Mouse (Mus musculus): Measurements from ENCODE around the gene Lcmt1. TPM values are rescaled to one million over a fixed set of nuclear protein-coding genes. Genes with fewer than 3 reads are reported as not detected.

Gene Lcmt1
- 94.8 and 104 TPM in 2 replicates for polyA plus RNA-seq (2015; fragmentation: Nextera tagmentation; extraction: Ambion mirVana)

DNA sequence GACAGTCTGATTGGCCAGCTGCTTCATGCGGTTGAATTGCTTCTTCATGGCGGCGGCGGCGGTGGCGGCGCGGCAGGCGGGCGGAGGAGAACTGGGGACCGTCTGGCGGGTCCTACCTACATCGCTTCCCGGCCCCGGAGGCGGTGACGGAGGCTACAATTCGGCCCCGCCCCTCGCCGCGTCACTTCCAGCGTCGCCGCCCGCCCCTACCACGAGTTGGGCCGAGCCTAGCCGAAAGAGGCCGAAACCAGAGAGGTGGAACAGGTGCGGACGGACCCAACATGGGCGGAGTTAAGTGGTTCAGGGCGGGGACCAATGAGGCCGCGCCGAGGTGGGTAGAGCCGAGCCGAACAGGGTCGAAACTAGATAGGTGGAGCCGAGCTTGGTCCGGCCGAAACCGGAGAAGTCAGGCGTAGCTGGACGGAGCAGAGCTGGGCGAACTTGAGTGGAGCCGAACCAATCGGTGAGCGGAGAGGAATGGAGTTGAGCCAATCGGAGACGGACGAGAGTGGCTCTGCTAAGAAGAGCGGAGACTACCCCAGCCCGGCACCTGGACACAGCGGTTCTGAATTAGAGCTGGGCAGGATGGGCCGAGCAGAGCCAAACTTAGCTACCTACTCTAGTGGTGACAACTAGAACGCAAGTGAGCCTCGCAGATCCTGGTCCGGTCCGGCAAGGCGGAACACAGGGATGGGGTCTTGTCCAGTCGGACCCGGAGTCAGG lies at the start of gene Lcmt1, which contains the start of gene Arhgap17:
Lcmt1 (plus strand) TSS at position 26 of the 723 bp plus-strand sequence.
Arhgap17 (minus strand) TSS at position 157 of the 723 bp plus-strand sequence.
- ATAC-seq (ENCODE audit: low FRiP score) = peak; percentile 98
- peak within 1 kb of the TSS; percentile 87 for H3K4me2 ChIP-seq
- under 1% methylated on average over 47 of the region's 64 CpGs for WGBS
- H3K27me3 ChIP-seq (replicated peaks) = no peaks in the 10 kb centered on the region
- H3K9ac ChIP-seq (replicated peaks) = peak within 1 kb of the TSS; percentile 81
- H3K4me3 ChIP-seq (replicated peaks) = peak within 1 kb of the TSS; percentile 86
- H3K36me3 ChIP-seq = no peaks in the 10 kb centered on the region
- peak within 1 kb of the TSS; percentile 88 for H3K27ac ChIP-seq (replicated peaks)
- peaks cover 38% of the 10 kb centered on the region for H3K4me1 ChIP-seq
- H3K9me3 ChIP-seq (replicated peaks) = no peaks in the 10 kb centered on the region

DNA sequence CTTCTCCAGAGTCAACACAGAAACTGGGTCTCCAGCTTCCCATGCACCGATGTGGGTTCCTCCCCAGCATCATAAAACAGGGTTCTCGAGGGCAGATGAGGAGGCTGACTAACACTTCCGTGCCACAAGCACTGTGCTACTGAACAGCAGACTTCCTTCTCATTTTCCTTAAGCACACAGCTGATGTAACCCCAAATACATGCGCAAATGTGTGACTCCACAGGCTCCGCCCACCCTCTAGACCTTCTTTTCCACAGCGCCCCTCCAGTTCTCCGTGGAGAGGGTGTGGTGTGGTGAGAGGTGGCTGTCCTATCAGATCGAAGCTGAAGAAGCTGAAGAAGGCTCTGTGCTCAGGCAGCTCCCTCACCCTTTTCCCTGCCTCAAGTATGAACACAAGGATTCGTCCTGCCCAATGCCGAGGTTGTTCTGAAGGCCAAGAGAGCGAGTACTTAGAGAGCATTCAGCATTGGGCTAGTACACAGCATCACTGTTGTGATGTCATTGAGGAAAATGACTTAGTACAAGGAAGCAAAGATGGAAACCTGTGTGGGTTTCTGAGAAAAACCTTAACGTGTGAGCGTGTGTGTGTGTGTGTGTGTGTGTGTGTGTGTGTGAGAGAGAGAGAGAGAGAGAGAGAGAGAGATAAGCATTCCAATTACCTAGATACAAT lies 47.0 kb upstream of the Lcmt1 start:
- WGBS = 90% methylated on average over 13 of the region's 13 CpGs
- Histone ChIP-seq H3K36me3 (peaks cover 53% of the 10 kb centered on the region), H3K9me3 (replicated peaks) (no peaks in the 10 kb centered on the region), H3K4me2 (no peak overlapping the region), H3K27me3 (replicated peaks) (no peaks in the 10 kb centered on the region), H3K4me3 (replicated peaks) (no peak overlapping the region), H3K27ac (replicated peaks) (no peak overlapping the region), H3K4me1 (no peaks in the 10 kb centered on the region), H3K9ac (replicated peaks) (no peak overlapping the region)
- no peak for ATAC-seq (ENCODE audit: low FRiP score)

DNA sequence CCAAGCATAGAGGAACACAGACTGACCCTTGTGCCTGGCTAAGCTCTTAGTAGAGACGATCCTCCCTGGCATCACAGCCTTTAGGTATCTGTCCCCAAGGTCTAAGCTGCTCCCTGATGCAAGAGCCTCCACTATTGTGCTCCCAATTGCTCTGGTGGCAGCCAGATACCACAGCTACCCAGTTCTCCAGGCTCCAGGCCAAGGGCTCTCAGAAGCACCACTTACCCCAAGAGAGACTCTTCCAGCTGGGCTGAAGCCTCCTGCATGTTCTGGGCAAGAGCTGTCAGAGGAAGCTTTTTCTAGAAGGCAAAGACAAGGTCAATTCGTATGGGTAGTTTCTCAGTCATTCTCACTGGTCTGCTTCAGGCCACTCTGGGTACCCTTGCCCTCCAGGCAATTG lies 46.2 kb upstream of the Lcmt1 start:
- H3K4me2 ChIP-seq = no peak overlapping the region
- 86% methylated on average over 2 of the region's 2 CpGs for WGBS
- no peak overlapping the region for H3K27ac ChIP-seq (replicated peaks)
- H3K9ac ChIP-seq (replicated peaks) = no peak overlapping the region
- ATAC-seq (ENCODE audit: low FRiP score) = no peak
- no peak overlapping the region for H3K4me3 ChIP-seq (replicated peaks)
- no peaks in the 10 kb centered on the region for H3K9me3 ChIP-seq (replicated peaks)
- no peaks in the 10 kb centered on the region for H3K4me1 ChIP-seq
- H3K27me3 ChIP-seq (replicated peaks) = no peaks in the 10 kb centered on the region
- H3K36me3 ChIP-seq = peaks cover 50% of the 10 kb centered on the region

DNA sequence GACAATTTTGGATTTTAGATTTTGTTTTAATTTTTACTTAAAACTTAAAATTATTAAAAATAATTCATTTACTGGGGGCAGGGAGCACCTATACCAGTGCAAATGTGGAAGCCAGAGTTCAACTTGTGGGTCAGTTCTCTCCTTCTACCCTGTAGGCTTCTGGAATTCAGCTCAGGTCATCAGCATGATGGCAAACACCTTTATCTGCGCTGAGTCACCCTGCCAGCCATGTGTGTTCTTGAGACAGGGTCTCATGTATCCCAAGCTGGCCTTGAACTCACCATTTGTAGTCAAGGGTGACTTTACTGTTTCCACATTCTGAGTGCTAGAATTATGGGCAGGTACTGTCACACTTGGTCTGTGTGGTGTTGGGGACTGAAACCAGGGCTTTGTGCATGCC lies 45.5 kb upstream of the Lcmt1 start:
- Histone ChIP-seq H3K4me2 (no peak overlapping the region), H3K9ac (replicated peaks) (no peak overlapping the region), H3K27ac (replicated peaks) (no peak overlapping the region), H3K36me3 (peaks cover 43% of the 10 kb centered on the region), H3K9me3 (replicated peaks) (no peaks in the 10 kb centered on the region), H3K27me3 (replicated peaks) (no peaks in the 10 kb centered on the region), H3K4me3 (replicated peaks) (no peak overlapping the region), H3K4me1 (no peaks in the 10 kb centered on the region)
- no peak for ATAC-seq (ENCODE audit: low FRiP score)
- 88% methylated on average over 1 of the region's 1 CpGs for WGBS

DNA sequence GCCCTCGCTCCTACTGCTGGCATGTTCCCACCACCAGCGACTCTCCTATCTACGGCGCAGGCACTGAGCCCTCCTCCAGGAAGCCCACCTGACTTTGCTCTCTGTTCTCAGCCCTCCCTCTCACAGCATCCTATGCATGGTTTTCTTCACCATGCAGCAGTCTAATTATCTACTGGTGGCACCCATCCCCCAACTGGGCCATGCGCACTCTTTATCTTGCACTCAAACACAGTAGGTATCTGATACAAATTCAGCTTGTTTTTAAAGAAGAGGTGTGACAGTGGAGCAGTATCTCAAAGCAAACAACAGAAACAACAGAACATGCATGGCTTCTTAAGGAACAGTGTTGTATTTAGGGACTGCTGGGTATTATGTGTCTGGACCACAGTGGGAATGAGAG lies 43.5 kb upstream of the Lcmt1 start:
- ATAC-seq (ENCODE audit: low FRiP score) = no peak
- Histone ChIP-seq H3K9ac (replicated peaks) (no peak overlapping the region), H3K27me3 (replicated peaks) (no peaks in the 10 kb centered on the region), H3K4me2 (no peak overlapping the region), H3K36me3 (peaks cover 36% of the 10 kb centered on the region), H3K27ac (replicated peaks) (no peak overlapping the region), H3K4me3 (replicated peaks) (no peak overlapping the region), H3K9me3 (replicated peaks) (no peaks in the 10 kb centered on the region), H3K4me1 (no peaks in the 10 kb centered on the region)
- 94% methylated on average over 5 of the region's 5 CpGs for WGBS

DNA sequence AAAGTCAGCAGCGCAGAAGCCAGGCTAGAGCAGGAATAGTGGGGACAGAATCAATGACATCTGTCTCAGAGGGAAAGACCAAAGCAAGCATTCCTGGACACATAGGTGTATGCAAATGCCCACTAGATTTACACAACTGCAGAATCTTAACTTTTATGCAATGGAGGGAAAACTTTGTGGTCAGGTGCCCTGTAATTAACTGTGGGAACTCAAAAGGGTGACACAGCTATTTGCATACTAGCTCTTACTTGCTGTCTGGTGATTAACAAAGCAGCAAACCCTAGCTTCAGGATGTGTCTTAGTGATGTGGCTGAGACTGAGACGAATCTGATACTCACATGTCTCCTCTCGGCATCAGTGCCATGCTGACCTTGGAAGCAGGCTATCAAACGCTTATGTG lies 42.7 kb upstream of the Lcmt1 start:
- Histone ChIP-seq H3K27me3 (replicated peaks) (no peaks in the 10 kb centered on the region), H3K4me3 (replicated peaks) (no peak overlapping the region), H3K4me2 (no peak overlapping the region), H3K9ac (replicated peaks) (no peak overlapping the region), H3K27ac (replicated peaks) (no peak overlapping the region), H3K9me3 (replicated peaks) (no peaks in the 10 kb centered on the region), H3K4me1 (no peaks in the 10 kb centered on the region), H3K36me3 (peaks cover 28% of the 10 kb centered on the region)
- WGBS = 83% methylated on average over 4 of the region's 4 CpGs
- ATAC-seq (ENCODE audit: low FRiP score) = no peak

DNA sequence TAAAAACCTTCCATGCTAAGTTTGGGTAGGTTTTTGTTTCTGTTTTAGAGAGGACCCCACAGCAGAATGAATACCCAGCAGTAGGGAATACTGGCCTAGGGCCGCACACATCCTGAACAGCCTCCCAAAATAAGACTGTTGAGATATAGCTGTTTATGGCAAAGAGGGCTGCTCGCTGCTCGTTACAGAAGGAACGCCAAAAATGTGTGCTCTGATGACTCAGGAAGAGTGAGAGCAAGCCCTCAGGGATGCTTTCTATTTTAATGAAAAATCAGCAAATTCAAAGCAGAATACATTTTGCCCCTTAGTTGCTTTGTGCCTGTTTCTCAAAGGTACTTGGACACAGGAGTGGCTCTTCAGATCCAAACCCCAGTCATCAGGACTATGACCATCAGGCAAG lies 41.7 kb upstream of the Lcmt1 start:
- Histone ChIP-seq H3K27ac (replicated peaks) (no peak overlapping the region), H3K4me2 (no peak overlapping the region), H3K36me3 (peaks cover 20% of the 10 kb centered on the region), H3K4me1 (no peaks in the 10 kb centered on the region), H3K9ac (replicated peaks) (no peak overlapping the region), H3K4me3 (replicated peaks) (no peak overlapping the region), H3K9me3 (replicated peaks) (no peaks in the 10 kb centered on the region), H3K27me3 (replicated peaks) (no peaks in the 10 kb centered on the region)
- no peak for ATAC-seq (ENCODE audit: low FRiP score)
- WGBS = 80% methylated on average over 4 of the region's 4 CpGs

DNA sequence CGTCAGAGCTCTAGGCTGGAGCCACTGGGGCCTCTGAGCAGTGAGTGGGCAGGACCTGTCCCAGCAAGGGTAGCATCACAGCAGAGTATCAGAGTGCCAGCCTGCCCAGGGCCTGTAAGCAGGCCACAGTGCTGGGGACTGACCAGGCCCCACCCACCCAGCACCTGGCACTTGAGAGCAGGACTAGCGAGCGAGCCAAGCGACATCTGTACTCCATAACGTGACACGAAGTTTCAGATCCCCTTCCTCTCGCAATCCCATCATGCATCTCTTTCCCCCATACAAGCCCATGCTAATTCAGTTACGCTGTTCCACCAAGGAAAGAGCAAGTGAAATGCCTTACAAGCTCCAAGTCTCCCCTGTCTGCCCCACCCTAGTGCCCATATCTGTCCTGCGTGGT lies 39.1 kb upstream of the Lcmt1 start:
- no peak for ATAC-seq (ENCODE audit: low FRiP score)
- Histone ChIP-seq H3K27me3 (replicated peaks) (no peaks in the 10 kb centered on the region), H3K4me2 (no peak overlapping the region), H3K4me1 (no peaks in the 10 kb centered on the region), H3K9ac (replicated peaks) (no peak overlapping the region), H3K27ac (replicated peaks) (no peak overlapping the region), H3K9me3 (replicated peaks) (no peaks in the 10 kb centered on the region), H3K36me3 (peaks cover 6% of the 10 kb centered on the region; the same call in 1 of the 2 replicates), H3K4me3 (replicated peaks) (no peak overlapping the region)
- 94% methylated on average over 9 of the region's 9 CpGs for WGBS

DNA sequence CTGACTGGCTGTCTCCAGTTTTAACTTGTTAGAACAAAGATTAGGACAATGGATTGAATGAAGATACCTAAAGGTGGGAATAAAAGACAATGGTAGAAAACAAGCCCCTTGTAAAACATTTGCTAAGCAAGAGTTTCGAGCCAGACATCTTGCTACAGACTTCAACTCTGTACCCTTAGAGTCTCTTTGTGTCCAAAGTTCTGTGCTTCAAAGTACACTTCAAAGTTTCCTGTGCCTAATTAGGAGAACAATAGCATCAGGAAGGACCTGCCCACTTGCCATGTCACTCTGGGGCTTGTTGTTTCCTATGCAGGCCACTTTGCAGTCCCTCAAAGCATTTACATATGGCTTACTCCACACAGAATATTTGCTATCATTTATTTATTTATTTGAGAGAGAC lies 33.3 kb upstream of the Lcmt1 start:
- Histone ChIP-seq H3K4me1 (no peaks in the 10 kb centered on the region; the same call in 1 of the 2 replicates), H3K27ac (replicated peaks) (no peak overlapping the region), H3K36me3 (no peaks in the 10 kb centered on the region), H3K4me2 (no peak overlapping the region), H3K9ac (replicated peaks) (no peak overlapping the region), H3K9me3 (replicated peaks) (no peaks in the 10 kb centered on the region), H3K4me3 (replicated peaks) (no peak overlapping the region), H3K27me3 (replicated peaks) (no peaks in the 10 kb centered on the region)
- ATAC-seq (ENCODE audit: low FRiP score) = no peak
- WGBS = 58% methylated on average over 1 of the region's 1 CpGs

DNA sequence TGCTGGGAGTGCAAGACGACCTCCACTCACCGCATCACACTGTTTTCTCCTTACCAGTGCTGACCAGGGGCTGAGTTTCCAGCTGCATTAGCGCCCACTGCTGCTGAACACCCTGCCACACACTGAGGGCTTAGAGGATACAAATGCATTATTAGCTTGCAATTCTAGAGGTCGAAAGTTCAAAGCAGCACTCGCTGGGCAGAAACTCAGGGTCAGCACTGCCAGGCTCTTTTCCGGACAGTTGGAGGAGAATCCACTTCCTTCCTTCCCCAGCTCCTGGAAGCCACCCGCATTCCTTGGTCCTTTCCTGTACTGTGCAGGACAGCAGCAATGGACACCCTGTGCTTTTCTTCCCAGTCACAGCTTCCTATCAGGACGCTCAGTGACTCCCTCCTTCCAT lies 31.2 kb upstream of the Lcmt1 start:
- Histone ChIP-seq H3K4me2 (no peak overlapping the region), H3K4me1 (no peaks in the 10 kb centered on the region; the same call in 1 of the 2 replicates)

DNA sequence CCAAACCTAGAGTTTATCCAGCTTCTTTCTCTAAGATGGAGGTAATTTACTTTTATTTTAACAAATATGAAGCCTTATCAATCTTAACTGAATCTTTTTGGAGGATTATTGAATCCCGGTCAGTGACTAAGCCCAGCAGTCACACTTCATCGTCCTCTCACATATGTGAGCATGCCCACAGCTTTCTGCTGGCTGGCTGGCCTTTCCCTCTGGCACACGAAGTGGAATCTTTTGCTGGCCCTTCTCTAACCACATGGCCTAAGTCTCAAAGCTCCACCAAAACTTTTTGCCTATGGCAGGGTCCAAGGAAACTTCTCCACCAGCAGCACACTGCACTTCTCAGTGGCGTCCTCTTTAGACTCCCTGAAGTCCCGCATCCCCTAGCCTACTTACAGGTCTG lies 27.7 kb upstream of the Lcmt1 start:
- WGBS = 79% methylated on average over 5 of the region's 5 CpGs
- H3K4me1 ChIP-seq = no peaks in the 10 kb centered on the region; the same call in 1 of the 2 replicates
- no peak for ATAC-seq (ENCODE audit: low FRiP score)
- H3K27ac ChIP-seq (replicated peaks) = no peak overlapping the region
- H3K9me3 ChIP-seq (replicated peaks) = no peaks in the 10 kb centered on the region
- H3K4me3 ChIP-seq (replicated peaks) = no peak overlapping the region
- H3K36me3 ChIP-seq = no peaks in the 10 kb centered on the region
- H3K27me3 ChIP-seq (replicated peaks) = no peaks in the 10 kb centered on the region
- no peak overlapping the region for H3K4me2 ChIP-seq
- no peak overlapping the region for H3K9ac ChIP-seq (replicated peaks)

More for the DNA sequence above, 31.2 kb upstream of the Lcmt1 start:
- 54% methylated on average over 8 of the region's 8 CpGs for WGBS
- Histone ChIP-seq H3K27ac (replicated peaks) (no peak overlapping the region; the same call in 1 of the 2 replicates), H3K4me3 (replicated peaks) (no peak overlapping the region), H3K9ac (replicated peaks) (no peak overlapping the region), H3K36me3 (no peaks in the 10 kb centered on the region), H3K9me3 (replicated peaks) (no peaks in the 10 kb centered on the region), H3K27me3 (replicated peaks) (no peaks in the 10 kb centered on the region)
- ATAC-seq (ENCODE audit: low FRiP score) = no peak

Measured in neural tube, embryonic 15.5 days (tissue).